Mouse (Mus musculus) heart, postnatal 0 days (tissue): ENCODE results near the gene Ykt6.

Source experiments
- CTCF ChIP-seq: IDR thresholded peaks from 2 replicates; pipeline ENCODE4 v1.5.1; 2016; ENCODE audit warnings: antibody characterized with exemption, control low read depth, low read depth
- EP300 ChIP-seq: IDR thresholded peaks from 2 replicates; pipeline ENCODE4 v1.6.1; 2016; ENCODE audit warnings: antibody characterized with exemption, low read depth

GRCm38 (mm10) chr11:5973151-5973550 lies 17.7 kb downstream of the Ykt6 start:
- no peak for TF ChIP-seq CTCF
- TF ChIP-seq EP300: no peak
